Mouse (Mus musculus) T-helper 1 cell (primary cell): ENCODE results near the gene Chd3.

ENCODE experiments used
- in situ Hi-C: fragments of 300-600 bp; cut with MboI, MseI; formaldehyde crosslinking; loops from one replicate; pipeline ENCODE4 v1.15.1; 2025; ENCODE audit warnings: high pct_unique_total_duplicates

Chd3 gene

DNA sequence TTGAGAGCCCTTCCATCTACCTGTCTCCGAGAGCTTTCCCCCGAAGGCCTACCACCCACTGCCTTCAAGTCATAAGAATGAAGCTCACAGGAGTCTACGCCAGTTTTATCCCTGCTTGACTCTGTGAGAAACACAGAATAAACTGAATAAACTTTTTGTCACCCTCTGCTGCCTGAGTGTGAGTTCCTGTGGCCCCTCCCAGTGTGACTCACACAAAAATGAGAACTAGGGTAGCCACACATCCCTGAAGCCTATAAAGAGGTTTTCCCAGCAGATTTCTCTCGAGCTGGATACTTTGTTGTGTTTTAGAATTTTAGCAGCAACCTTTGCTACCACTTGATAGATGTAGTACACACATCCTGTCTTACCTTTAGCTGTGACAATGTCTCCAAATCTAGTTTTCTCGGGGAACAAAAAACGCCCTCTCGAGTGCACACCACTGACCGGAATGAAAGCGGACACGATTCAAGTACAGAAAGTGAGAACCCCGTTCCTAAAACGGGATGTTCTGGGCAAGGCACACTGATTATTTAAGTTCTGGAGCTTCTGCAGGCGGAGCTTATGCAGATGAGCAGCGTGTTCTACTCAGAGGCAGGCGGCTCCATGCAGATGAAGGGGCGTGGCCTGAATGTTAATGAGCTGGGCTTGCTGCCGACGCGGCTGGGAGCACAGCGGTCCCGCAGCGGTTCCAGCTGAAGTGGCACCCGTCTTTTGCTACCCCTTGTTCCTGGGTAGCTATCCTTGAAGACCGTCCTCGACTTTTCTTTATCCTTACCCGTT is 43.4 kb downstream of the Chd3 start, which contains the start of gene Kcnab3:
Gene Kcnab3, plus strand, starts transcription at position 631 of the 780 bp plus-strand sequence.
- in situ Hi-C loops, result no loop called here

DNA sequence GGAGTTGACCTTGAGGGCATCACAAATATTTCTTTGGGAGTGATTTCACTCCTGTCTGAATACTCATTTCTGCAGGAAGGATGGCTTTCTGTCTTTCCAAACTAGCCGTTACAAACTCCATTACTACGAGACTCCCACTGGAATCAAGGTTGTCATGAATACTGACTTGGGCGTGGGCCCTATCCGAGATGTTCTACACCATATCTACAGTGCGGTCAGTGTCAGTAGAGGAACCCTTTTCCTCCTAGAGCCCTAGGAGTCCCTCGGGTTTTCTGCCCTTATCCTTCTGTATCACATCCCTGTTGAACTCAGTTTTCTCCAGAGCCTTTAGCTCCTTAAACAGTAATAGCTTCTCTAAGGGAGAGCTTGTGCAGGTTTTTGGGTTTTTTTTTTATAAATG is 44.5 kb downstream of the Chd3 start:
- in situ Hi-C loops, result no loop called here

DNA sequence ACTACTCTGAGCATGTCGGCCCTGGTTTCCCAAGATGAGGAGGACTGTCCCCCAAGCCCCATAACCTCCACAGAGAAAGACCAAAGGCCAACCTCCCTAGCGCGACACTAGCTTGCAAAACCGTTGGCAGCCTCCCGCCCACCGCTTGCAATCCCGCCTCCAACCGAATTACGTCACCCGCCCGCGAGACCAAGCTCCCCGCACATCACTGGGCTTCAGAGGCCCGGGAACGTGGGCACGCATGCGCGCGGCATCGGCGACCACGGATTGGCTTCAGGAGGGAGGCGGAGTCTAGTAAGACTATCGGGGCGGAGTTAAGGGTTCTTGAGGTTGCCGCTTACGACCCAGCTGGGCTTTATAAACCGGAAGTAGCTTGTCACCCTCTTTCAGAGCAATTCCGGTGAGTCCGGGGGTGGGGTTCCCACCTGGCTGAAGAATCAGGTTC is 45.5 kb downstream of the Chd3 start, which contains the start of the genes Cntrob and Trappc1:
Gene Cntrob, minus strand, starts transcription at position 109 of the 445 bp plus-strand sequence.
Gene Trappc1, plus strand, starts transcription at position 314 of the 445 bp plus-strand sequence.
- in situ Hi-C loops, result no loop called here

DNA sequence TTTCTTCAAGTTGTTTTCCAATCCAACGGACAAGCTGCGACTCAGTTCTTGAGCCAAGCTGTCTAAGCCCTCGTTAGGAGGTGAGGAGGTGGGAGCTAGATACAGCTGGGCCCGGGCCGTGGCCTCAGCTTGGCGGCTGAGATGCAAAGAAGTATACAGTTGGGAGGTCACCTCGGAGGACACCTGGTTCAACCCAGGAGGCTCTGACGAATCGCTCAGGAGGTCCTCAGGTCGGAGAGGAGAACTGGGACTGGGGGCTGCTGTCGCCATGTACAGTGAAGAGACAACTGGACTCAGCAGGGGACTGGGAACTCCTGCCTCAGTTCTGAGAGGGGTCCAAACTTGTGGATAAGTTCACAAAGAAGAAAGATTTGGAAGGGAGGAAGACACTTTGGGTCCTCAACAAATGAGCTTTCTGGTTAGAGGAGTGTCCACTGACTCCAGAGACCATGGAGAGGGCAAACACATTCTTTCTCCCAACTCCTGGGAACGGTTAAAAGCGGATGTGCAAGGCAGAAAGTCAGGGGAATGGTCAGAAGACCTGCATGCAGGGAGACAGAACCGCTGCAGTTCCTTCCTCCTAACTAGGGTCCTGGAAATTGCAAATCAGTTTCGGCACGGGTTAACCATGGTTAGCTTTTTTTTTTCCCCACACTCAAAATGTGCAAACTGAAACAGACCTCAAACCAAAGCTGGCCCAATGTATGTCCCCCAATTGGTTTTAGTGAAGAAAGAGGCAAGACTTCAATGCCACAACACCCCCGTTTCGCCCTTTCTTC is 46.3 kb downstream of the Chd3 start:
- in situ Hi-C loops, result no loop called here

DNA sequence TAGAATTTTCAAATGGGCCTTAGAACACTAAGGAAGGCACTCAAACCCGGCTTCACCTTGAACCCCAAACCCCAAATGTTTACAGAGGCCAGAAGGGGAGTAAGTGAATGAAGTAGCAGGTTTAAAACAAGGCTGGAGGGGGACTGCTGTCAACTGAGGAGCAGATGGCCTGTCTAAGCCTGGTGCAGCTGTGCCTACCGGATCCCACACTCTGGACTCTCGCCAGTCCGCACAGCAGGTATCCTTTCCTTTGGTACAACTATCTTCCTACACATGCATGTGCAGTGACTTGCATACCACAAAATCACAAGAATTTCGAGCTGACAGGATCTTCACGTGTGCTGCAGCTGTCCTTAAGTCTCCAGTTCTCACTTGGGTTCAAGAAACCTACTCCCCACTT is 47.2 kb downstream of the Chd3 start:
- in situ Hi-C loops, result no loop called here

DNA sequence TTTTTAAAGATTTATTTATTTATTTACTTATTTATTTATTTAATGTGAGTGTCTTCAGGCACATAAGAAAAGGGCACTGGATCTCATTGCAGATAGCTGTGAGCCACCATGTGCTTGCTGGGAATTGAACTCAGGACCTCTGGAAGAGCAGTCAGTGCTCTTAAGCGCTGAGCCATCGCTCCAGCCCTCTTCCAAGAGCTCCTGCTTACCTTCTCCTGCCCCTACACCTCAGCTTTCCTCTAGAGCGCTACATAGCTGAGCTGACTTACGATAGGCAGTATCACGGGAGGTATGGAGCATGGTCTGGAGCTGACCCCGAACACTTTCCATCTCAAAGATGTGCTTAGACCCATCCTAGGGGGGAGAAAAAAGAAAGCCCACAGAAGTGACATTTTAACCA is 47.6 kb downstream of the Chd3 start:
- in situ Hi-C loops, result no loop called here

DNA sequence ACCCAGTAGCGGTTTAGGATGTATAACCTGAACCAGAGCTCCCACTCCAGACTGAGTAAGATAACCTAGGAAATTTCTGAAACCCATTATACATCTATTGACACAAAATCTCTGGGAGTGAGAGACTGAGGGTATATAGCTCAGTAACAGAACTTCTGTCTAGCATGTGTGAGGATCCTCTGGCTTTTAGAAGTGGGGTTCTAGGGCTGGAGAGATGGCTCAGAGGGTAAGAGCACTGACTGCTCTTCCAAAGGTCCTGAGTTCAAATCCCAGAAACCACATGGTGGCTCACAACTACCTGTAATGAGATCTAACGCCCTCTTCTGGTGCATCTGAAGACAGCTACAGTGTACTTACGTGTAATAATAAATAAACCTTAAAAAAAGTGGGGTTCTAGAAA is 51.2 kb downstream of the Chd3 start:
- in situ Hi-C loops, result loop anchor here (5.0 kb wide), 1 partner anchor 41 kb away; no protein-coding TSS in a partner anchor

DNA sequence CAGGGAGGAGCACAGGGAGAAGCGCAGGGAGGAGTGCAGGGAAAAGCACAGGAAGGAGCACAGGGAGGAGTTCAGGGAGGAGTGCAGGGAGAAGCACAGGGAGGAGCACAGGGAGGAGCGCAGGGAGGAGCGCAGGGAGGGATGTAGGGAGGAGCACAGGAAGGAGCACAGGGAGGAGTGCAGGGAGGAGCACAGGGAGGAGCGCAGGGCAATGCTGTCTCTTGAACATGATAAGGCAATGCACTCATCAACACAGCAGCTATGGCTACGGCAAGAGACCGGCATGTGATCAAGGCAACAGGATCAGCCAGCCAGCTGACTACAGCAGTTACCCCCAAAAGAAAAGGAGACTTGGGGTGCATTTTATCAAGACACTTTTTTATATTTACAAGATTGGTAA is 52.8 kb downstream of the Chd3 start:
- in situ Hi-C loops, result loop anchor here (5.0 kb wide), 1 partner anchor 39 kb away; no protein-coding TSS in a partner anchor

DNA sequence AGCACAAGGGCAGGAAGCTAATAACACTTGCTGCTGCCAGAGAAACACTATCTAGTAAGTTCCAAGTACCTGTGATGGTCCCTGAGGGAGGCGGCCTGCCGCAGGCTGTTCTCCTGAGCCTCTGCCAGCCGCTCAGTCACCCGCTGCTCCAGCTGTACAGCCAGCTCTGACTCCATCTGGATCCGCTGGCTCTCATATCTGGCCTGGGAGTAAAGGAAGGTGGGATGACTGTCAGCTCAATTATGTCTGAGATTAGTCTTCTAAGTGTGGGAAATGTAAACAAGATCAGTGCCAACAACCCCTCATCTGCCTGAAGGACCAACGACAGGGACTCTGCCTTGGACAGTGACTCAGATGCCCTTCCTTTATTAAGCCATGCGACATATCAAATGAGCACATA is 57.9 kb downstream of the Chd3 start:
- in situ Hi-C loops, result no loop called here

DNA sequence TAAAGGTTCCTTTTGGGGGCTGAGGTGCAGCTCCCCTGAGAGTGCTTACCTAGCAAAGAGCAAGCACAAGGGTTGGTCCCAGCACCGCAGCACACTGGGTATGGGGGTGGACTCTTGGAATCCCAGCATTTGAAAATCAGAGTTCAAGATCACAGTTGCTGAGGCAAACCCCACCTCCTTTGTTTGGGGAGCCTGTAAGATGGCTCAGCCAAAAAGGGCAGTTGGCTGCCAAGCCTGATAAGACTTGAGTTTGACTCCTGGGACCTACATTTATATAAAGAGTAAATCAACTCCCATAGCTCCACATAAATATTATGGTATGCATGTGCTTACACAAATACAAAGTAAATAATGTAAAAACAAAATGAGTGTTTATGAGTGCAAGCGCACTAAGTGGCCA is 63.2 kb downstream of the Chd3 start:
- in situ Hi-C loops, result no loop called here

DNA sequence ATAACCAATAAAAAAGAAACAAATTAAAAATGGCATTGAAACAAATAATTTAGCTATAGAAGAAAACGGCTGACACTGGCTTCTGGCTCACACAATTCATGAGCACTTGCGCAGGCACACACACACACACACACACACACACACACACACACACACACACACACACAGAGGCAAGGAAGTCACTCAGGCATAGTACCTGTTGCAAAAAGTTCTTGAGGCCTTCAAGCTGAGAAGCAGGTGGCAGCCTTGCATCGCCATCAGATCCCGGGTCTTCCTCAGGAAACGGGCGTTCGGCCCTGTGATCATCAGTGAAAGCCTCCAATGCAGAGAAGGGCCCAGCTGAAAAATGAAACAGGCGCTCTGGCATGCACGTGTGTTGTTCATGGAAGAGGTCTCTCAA is 63.9 kb downstream of the Chd3 start:
- in situ Hi-C loops, result no loop called here

DNA sequence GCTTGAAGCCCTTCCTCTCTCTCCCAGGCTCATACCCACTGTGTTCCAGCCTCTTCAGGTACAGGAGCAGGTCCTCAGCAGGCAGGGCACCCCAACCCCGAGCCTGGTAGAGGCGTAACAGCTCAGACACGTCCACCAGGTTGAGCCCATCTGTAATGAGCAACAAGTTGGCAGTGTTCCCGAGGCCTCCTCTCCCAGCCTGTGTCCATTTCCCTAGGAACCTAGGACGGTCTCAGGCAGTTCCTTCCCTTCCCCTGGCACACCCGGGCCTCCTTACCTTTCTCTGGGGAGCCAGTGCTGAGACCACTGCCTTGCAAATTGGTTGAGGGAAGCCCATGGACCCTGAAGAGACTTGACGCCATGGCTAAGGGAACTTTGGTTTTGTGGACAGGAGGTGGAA is 66.4 kb downstream of the Chd3 start:
- in situ Hi-C loops, result no loop called here

DNA sequence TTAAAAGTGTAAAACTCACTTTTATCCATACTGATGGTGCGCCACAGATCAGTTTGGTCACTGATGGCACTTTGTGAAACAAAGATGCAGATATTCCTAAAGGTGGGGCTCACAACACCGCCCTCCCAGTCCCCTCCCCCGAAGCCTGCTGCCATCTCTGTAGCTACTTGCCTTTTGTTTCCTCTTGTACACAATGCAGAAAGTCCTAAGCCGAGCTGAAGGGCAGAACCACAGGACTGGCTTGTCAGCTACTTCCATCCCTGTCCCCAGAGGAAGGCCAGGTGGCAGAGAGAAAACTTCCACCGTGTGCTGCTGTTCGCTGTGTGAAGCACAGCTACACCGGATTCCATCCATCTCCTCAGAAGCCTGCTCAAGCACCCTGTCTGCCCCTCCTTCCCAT is 71.0 kb downstream of the Chd3 start:
- in situ Hi-C loops, result no loop called here

DNA sequence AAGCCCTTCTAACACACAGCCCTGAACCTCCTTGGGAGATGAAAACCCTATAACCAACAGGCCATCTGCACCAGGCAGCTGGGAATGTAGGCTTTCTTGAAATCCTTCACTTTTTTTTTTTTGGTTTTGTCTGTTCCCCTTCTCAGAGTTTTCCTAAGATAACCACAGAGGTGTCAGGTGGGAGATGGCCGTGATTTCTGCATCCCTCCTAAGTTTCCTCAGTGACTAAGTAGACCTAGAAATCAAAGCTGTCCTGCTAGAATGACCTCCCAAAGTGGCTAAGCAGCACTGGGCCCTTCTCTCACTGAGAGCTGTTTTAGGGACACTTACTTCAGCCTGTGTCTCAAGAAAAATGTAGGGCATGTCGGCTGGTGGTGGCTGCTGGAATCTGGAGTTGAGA is 71.4 kb downstream of the Chd3 start:
- in situ Hi-C loops, result no loop called here

DNA sequence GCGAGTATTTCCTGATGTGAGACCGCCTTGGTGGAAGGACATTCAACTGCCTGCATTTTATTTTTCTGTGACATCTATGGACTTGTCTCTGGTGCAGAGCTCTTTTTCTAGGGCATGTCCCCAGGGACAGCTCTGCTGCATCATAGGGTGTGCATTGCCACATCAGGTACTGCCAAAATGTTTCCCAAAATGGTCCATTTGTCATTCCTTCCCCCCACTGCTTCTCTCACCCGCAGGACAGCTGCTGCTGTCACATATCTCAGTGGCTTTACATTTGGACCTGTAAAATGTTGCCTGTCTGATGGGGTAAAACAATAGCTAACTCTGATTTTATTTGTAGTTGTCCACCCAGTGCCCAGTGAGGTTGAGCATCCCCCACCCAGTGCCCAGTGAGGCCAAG is 73.9 kb downstream of the Chd3 start:
- in situ Hi-C loops, result no loop called here
